Comparison of ENCODE assay signal across 8 mouse cellular contexts in genomic region chr2:129129412-129129929, GRCm38 (mm10). TPM values are rescaled to one million over a fixed set of nuclear protein-coding genes. Genes with fewer than 3 reads are reported as not detected.
DNase-seq lines count a peak whose midpoint lies in the region; ATAC-seq and TF ChIP-seq lines count a peak whose summit lies in the region.

Gene Chchd5, plus strand, starts transcription at chr2:129129700.

- peak within 1 kb of the TSS; percentile 71 for H3K9ac ChIP-seq in hindbrain, postnatal 0 days (replicated peaks; ENCODE audit: low read length)

- no peak for TF ChIP-seq CTCF in gastrocnemius, adult 2 months (IDR thresholded peaks at IDR 0.05)
- no peak for TF ChIP-seq CTCF in hindbrain, postnatal 0 days (IDR thresholded peaks at IDR 0.05; ENCODE audit: low read depth)
- TF ChIP-seq CTCF in left cerebral cortex, adult 2 months (IDR thresholded peaks at IDR 0.05) = no peak; the same call in 1 of the 2 replicates

- H3K4me2 ChIP-seq in hindbrain, postnatal 0 days (ENCODE audit: low read depth, low read length) = peak within 1 kb of the TSS; percentile 76

- peak within 1 kb of the TSS; percentile 79 for H3K4me3 ChIP-seq in gastrocnemius, adult 2 months
- H3K4me3 ChIP-seq in hindbrain, postnatal 0 days (ENCODE audit: low read length) = peak within 1 kb of the TSS; percentile 57
- H3K4me3 ChIP-seq in left cerebral cortex, adult 2 months = peak within 1 kb of the TSS; percentile 63

- peak within 1 kb of the TSS; percentile 95 for H3K27ac ChIP-seq in gastrocnemius, adult 2 months
- H3K27ac ChIP-seq in hindbrain, postnatal 0 days = peak within 1 kb of the TSS; percentile 88
- H3K27ac ChIP-seq in left cerebral cortex, adult 2 months = peak within 1 kb of the TSS; percentile 95

- H3K4me1 ChIP-seq in hindbrain, postnatal 0 days (ENCODE audit: insufficient read depth, low read length) = peaks cover 11% of the 10 kb centered on the region

- intact Hi-C loops in gastrocnemius, adult 2 months (cut with DNase I) = loop anchor here (2.0 to 5.0 kb wide), 2 partner anchors 29 to 68 kb away; partner anchors contain the start of genes Polr1b and Slc20a1
- intact Hi-C loops in left cerebral cortex, adult 2 months (cut with DNase I) = loop anchor here (1.0 to 2.0 kb wide), 2 partner anchors 29 to 69 kb away; partner anchors contain the start of genes Polr1b and Slc20a1

- no peaks in the 10 kb centered on the region for H3K27me3 ChIP-seq in hindbrain, postnatal 0 days (ENCODE audit: insufficient read depth, low read length)

- peak; percentile 98 for ATAC-seq in common myeloid progenitor, adult 5-6 weeks (replicated peaks; ENCODE audit: low read depth, poor library complexity, severe bottlenecking)
- peak; percentile 100 for ATAC-seq in hindbrain, postnatal 0 days
- peak; percentile 99 for ATAC-seq in megakaryocyte, adult 5-6 weeks (ENCODE audit: poor library complexity, severe bottlenecking)

- peaks cover 28% of the 10 kb centered on the region; the same call in 1 of the 2 replicates for H3K36me3 ChIP-seq in hindbrain, postnatal 0 days (ENCODE audit: insufficient read depth, low read length)

- peak; percentile 99 for DNase-seq in ZHBTc4 (ENCODE audit: low read depth, low spot score)
- DNase-seq in gastrocnemius, adult 2 months = peak; percentile 94
- DNase-seq in hindbrain, postnatal 0 days (ENCODE audit: low spot score) = peak; percentile 98
- peak; percentile 83 to 93 for DNase-seq in left cerebral cortex, adult 2 months (ENCODE audit: extremely low spot score in 1 of 2, low spot score in 2 of 2)
- DNase-seq in right cerebral cortex, adult 2 months (ENCODE audit: low spot score in 2 of 2) = peak; percentile 94
- peak; percentile 93 for DNase-seq in urinary bladder, postnatal 14 days (ENCODE audit: low spot score)

- under 1% methylated on average over 35 of the region's 35 CpGs for WGBS in hindbrain, postnatal 0 days

- H3K9me3 ChIP-seq in hindbrain, postnatal 0 days (ENCODE audit: low read length) = no peaks in the 10 kb centered on the region

RNA-seq across cellular contexts. Expression of gene Chchd5, which starts in this region (rescaled TPM):
- total RNA-seq in common myeloid progenitor, adult 5-6 weeks (2017) = 14.5 and 18.5 TPM in 2 replicates
- 1 to 10 TPM; 9.2 to 9.4 TPM for total RNA-seq in gastrocnemius, adult 2 months (2021)
- 20.3 and 27.5 TPM in 2 replicates for total RNA-seq in hindbrain, postnatal 0 days (2014; rRNA removed)
- polyA plus RNA-seq in hindbrain, postnatal 0 days (2015; fragmentation: Nextera tagmentation; extraction: Ambion mirVana) = 19.1 and 19.8 TPM in 2 replicates
- 10 to 100 TPM; 10.2 to 12.2 TPM for total RNA-seq in left cerebral cortex, adult 2 months (2021)
- total RNA-seq in megakaryocyte, adult 5-6 weeks (2015) = 11.9 and 13.0 TPM in 2 replicates
- 9.4 and 11.9 TPM in 2 replicates for total RNA-seq in megakaryocyte, adult 5-6 weeks (2017)

Comparison
In these comparisons a context has a peak if more than half of its experiments do, and no peak if none do; other contexts are left out.
1. Peak in every context shown above with its lines: DNase-seq, ATAC-seq, H3K4me3 ChIP-seq and H3K27ac ChIP-seq.